Mouse (Mus musculus) lung, postnatal 0 days (tissue): ENCODE measurements around the gene Xpo5. TPM values are rescaled to one million over a fixed set of nuclear protein-coding genes. Genes with fewer than 3 reads are reported as not detected.

Source experiments
- ATAC-seq: fragments of 200-750 bp; cut with Nextera tagmentation; 2 replicates; pipeline ENCODE4 v1.8.0; 2017; ENCODE audit warnings: moderate library complexity
- DNase-seq: peaks from one replicate; pipeline ENCODE4 v3.0.0-alpha.2; 2016; ENCODE audit warnings: low spot score
- H3K27ac ChIP-seq: fragments of 300-500 bp; sonication (generic); 2 replicates; pipeline ENCODE4 v1.5.1; 2014; ENCODE audit warnings: antibody characterized with exemption, mild to moderate bottlenecking, low read length, mixed read lengths
- H3K27me3 ChIP-seq: fragments of 300-500 bp; sonication (generic); replicated peaks from 2 replicates; pipeline ENCODE4 v1.6.1; 2014; ENCODE audit warnings: low read length, mixed read lengths; ENCODE audit not compliant: insufficient read depth
- H3K36me3 ChIP-seq: fragments of 300-500 bp; sonication (generic); 2 replicates; pipeline ENCODE4 v1.6.1; 2014; ENCODE audit warnings: low read length, mixed read lengths; ENCODE audit not compliant: insufficient read depth
- H3K4me1 ChIP-seq: fragments of 300-500 bp; sonication (generic); 2 replicates; pipeline ENCODE4 v1.6.1; 2014; ENCODE audit warnings: antibody characterized with exemption, low read depth, low read length, mixed read lengths; ENCODE audit not compliant: insufficient read depth
- H3K4me2 ChIP-seq: fragments of 300-500 bp; sonication (generic); replicated peaks from 2 replicates; pipeline ENCODE4 v1.6.1; 2014; ENCODE audit warnings: low read depth, mild to moderate bottlenecking, low read length, moderate library complexity, mixed read lengths
- H3K4me3 ChIP-seq: fragments of 300-500 bp; sonication (generic); 2 replicates; pipeline ENCODE4 v1.5.1; 2014; ENCODE audit warnings: low read depth, low read length
- H3K9ac ChIP-seq: fragments of 300-500 bp; sonication (generic); replicated peaks from 2 replicates; pipeline ENCODE4 v1.6.1; 2014; ENCODE audit warnings: low read depth, mild to moderate bottlenecking
- H3K9me3 ChIP-seq: fragments of 300-500 bp; sonication (generic); 2 replicates; pipeline ENCODE4 v1.6.1; 2016; ENCODE audit warnings: low read length, mixed read lengths
- CTCF ChIP-seq: IDR thresholded peaks from 2 replicates; pipeline ENCODE4 v1.5.1; 2016; ENCODE audit warnings: antibody characterized with exemption, mild to moderate bottlenecking
- EP300 ChIP-seq: IDR thresholded peaks from 2 replicates; pipeline ENCODE4 v1.6.1; 2016; ENCODE audit warnings: antibody characterized with exemption, mild to moderate bottlenecking, control low read depth
- WGBS: fragments of 180-500 bp; shearing (Covaris S2); extraction: QIAGEN DNeasy Blood & Tissue Kit; methylation state at CpG from one replicate; pipeline ENCODE4 v1.1.7; 2014; 5-methylcytosine and 5-hydroxymethylcytosine counted together
- polyA plus RNA-seq: library from polyadenylated mRNA; unstranded; fragments of >200 nt; fragmentation: Nextera tagmentation; extraction: Ambion mirVana; gene quantifications from 2 replicates; pipeline ENCODE4 v1.2.1, GENCODE M21; 2015

Xpo5 gene
- polyA plus RNA-seq, 1 experiment from 2014 or later: 14.8 TPM

- Histone ChIP-seq H3K9me3 (no peaks in the 10 kb centered on the region), H3K4me2 (no peak overlapping the region), H3K27ac (0 out of 2 replicates have a peak overlapping the region, but pooled peaks have one; percentile 27), H3K9ac (no peak overlapping the region), H3K27me3 (no peaks in the 10 kb centered on the region), H3K4me1 (no peaks in the 10 kb centered on the region), H3K36me3 (peaks cover 8% of the 10 kb centered on the region; the same call in 1 of the 2 replicates), H3K4me3 (no peak overlapping the region)
- TF ChIP-seq EP300: no peak
- no peak for TF ChIP-seq CTCF
- ATAC-seq: no peak
- WGBS: 67% methylated on average over 6 of the region's 6 CpGs
- DNase-seq: no peak
Measured at GRCm38 (mm10) chr17:46274465-46274864, 71.9 kb downstream of the Xpo5 start.

GRCm38 (mm10) chr17:46275034-46275433, 72.5 kb downstream of the Xpo5 start:
- H3K27me3 ChIP-seq: no peaks in the 10 kb centered on the region
- TF ChIP-seq EP300 (no peak), CTCF (no peak)
- DNase-seq: no peak
- no peaks in the 10 kb centered on the region for H3K4me1 ChIP-seq
- H3K4me2 ChIP-seq: no peak overlapping the region
- 56% methylated on average over 6 of the region's 6 CpGs for WGBS
- H3K4me3 ChIP-seq: no peak overlapping the region
- peak overlapping the region; percentile 43; the same call in 1 of the 2 replicates for H3K27ac ChIP-seq
- H3K9ac ChIP-seq: no peak overlapping the region; the same call in 1 of the 2 replicates
- peak; percentile 51; the same call in 1 of the 2 replicates for ATAC-seq
- H3K36me3 ChIP-seq: peaks cover 8% of the 10 kb centered on the region; the same call in 1 of the 2 replicates
- H3K9me3 ChIP-seq: no peaks in the 10 kb centered on the region

GRCm38 (mm10) chr17:46275506-46275905, 72.9 kb downstream of the Xpo5 start:
- no peak for TF ChIP-seq EP300
- TF ChIP-seq CTCF: no peak
- Histone ChIP-seq H3K4me1 (no peaks in the 10 kb centered on the region), H3K27ac (peak overlapping the region; percentile 43; the same call in 1 of the 2 replicates), H3K4me2 (no peak overlapping the region), H3K9ac (no peak overlapping the region; the same call in 1 of the 2 replicates), H3K36me3 (peaks cover 4% of the 10 kb centered on the region; the same call in 1 of the 2 replicates), H3K27me3 (no peaks in the 10 kb centered on the region), H3K4me3 (no peak overlapping the region), H3K9me3 (no peaks in the 10 kb centered on the region)
- WGBS: 77% methylated on average over 10 of the region's 10 CpGs
- no peak for ATAC-seq
- no peak for DNase-seq

- no peaks in the 10 kb centered on the region for H3K27me3 ChIP-seq
- no peak overlapping the region for H3K4me3 ChIP-seq
- no peak overlapping the region for H3K27ac ChIP-seq
- peaks cover 8% of the 10 kb centered on the region; the same call in 1 of the 2 replicates for H3K4me1 ChIP-seq
- TF ChIP-seq CTCF (no peak), EP300 (no peak)
- DNase-seq: no peak
- no peaks in the 10 kb centered on the region for H3K9me3 ChIP-seq
- H3K36me3 ChIP-seq: no peaks in the 10 kb centered on the region
- WGBS: 63% methylated on average over 4 of the region's 4 CpGs
- H3K9ac ChIP-seq: no peak overlapping the region
- H3K4me2 ChIP-seq: no peak overlapping the region
- ATAC-seq: no peak
Measured at GRCm38 (mm10) chr17:46277586-46277985, 75.0 kb downstream of the Xpo5 start.

GRCm38 (mm10) chr17:46278011-46278765, 75.6 kb downstream of the Xpo5 start:
- TF ChIP-seq CTCF: no peak
- TF ChIP-seq EP300: no peak
- no peak for ATAC-seq

GRCm38 (mm10) chr17:46282483-46283123, 80.0 kb downstream of the Xpo5 start, which contains the start of gene Tjap1:
TSS of gene Tjap1 (minus strand) at chr17:46283026.
- H3K27me3 ChIP-seq: no peaks in the 10 kb centered on the region
- H3K36me3 ChIP-seq: no peaks in the 10 kb centered on the region
- peak; percentile 95 for DNase-seq
- under 1% methylated on average over 36 of the region's 37 CpGs for WGBS
- no peak for TF ChIP-seq CTCF
- no peak for TF ChIP-seq EP300
- peak within 1 kb of the TSS; percentile 79 for H3K4me2 ChIP-seq
- H3K27ac ChIP-seq: peak within 1 kb of the TSS; percentile 91
- peak; percentile 99 for ATAC-seq
- H3K9ac ChIP-seq: peak within 1 kb of the TSS; percentile 68
- H3K4me3 ChIP-seq: peak within 1 kb of the TSS; percentile 70
- H3K9me3 ChIP-seq: no peaks in the 10 kb centered on the region
- H3K4me1 ChIP-seq: peaks cover 11% of the 10 kb centered on the region; the same call in 1 of the 2 replicates

More at GRCm38 (mm10) chr17:46278011-46278765, 75.6 kb downstream of the Xpo5 start:
- H3K27me3 ChIP-seq: no peaks in the 10 kb centered on the region
- no peaks in the 10 kb centered on the region for H3K36me3 ChIP-seq
- no peak for DNase-seq
- no peak overlapping the region for H3K4me3 ChIP-seq
- H3K4me1 ChIP-seq: peaks cover 9% of the 10 kb centered on the region; the same call in 1 of the 2 replicates
- H3K4me2 ChIP-seq: no peak overlapping the region
- WGBS: 85% methylated on average over 12 of the region's 12 CpGs
- H3K9me3 ChIP-seq: no peaks in the 10 kb centered on the region
- H3K27ac ChIP-seq: no peak overlapping the region
- no peak overlapping the region for H3K9ac ChIP-seq
